Mouse (Mus musculus): ENCODE measurements around the gene Ets2. TPM values are rescaled to one million over a fixed set of nuclear protein-coding genes. Genes with fewer than 3 reads are reported as not detected.

The Ets2 gene
- total and polyA plus RNA-seq, 3 experiments: 15.9 to 23.5 TPM; not detected in 1

DNA sequence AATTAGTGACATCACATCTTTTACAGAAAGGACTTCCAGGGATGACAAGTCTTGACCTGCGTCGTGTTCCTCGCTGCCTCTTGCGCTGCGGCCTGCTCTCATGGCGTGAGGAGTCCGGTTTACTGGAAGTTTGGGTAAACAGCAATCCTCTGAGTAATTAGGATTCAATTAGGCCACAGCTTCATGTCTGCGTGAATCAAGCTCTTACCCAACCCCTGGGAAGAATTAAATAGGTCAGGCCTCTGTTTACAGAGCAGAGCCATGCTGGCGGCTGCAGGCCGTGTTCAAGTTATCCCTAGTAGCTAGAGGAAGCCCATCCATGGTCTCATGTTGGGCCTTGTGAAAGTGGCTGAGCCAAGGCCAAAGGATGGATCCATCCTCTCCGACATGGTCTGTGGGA, 39.5 kb downstream of the Ets2 start:
- Histone ChIP-seq H3K27ac (ENCODE audit: control insufficient read depth, low read depth, low read length) (no peak overlapping the region), H3K9me3 (replicated peaks; ENCODE audit: insufficient read depth, low read length) (no peaks in the 10 kb centered on the region), H3K79me2 (ENCODE audit: control insufficient read depth, insufficient read depth, low read length, poor library complexity) (no peaks in the 10 kb centered on the region), H3K4me3 (ENCODE audit: control insufficient read depth in 1 of 2, insufficient read depth in 1 of 2, low read depth in 2 of 2, low read length in 2 of 2) (no peak overlapping the region), H3K4me1 (ENCODE audit: control insufficient read depth in 1 of 2, insufficient read depth in 2 of 2, low read length in 2 of 2) (no peaks in the 10 kb centered on the region), H3K27me3 (ENCODE audit: control insufficient read depth in 1 of 2, insufficient read depth in 2 of 2, low read length in 2 of 2) (peaks cover 2 to 5% of the 10 kb centered on the region in 2 experiments; a peak in 3 of 4 replicates), H3K9ac (ENCODE audit: control insufficient read depth, low read depth, low read length, poor library complexity, severe bottlenecking) (no peak overlapping the region), H3K36me3 (ENCODE audit: control insufficient read depth in 1 of 2, insufficient read depth in 2 of 2, low read length in 2 of 2) (no peaks in the 10 kb centered on the region)
- TF ChIP-seq MYC (IDR thresholded peaks at IDR 0.05; ENCODE audit: low read depth, low read length) (no peak), POLR2AphosphoS5 (IDR thresholded peaks at IDR 0.05; ENCODE audit: borderline replicate concordance, low read depth, low read length) (no peak), MEF2A (IDR thresholded peaks at IDR 0.05; ENCODE audit: extremely low read depth, insufficient replicate concordance, low read depth, low read length, poor library complexity, severe bottlenecking) (no peak), ZC3H11A (IDR thresholded peaks at IDR 0.05; ENCODE audit: low read depth, low read length) (no peak), TCF12 (IDR thresholded peaks at IDR 0.05; ENCODE audit: low read depth, low read length) (no peak), POLR2A (IDR thresholded peaks at IDR 0.05; ENCODE audit: control insufficient read depth in 1 of 2, insufficient read depth in 1 of 2, low read depth in 1 of 2, low read length in 2 of 2, poor library complexity in 1 of 2) (no peak), TBP (IDR thresholded peaks at IDR 0.05; ENCODE audit: low read depth, low read length) (no peak), GATA1 (IDR thresholded peaks at IDR 0.05; ENCODE audit: low read depth, low read length) (no peak), CHD2 (IDR thresholded peaks at IDR 0.05; ENCODE audit: low read length) (no peak), USF1 (IDR thresholded peaks at IDR 0.05; ENCODE audit: low read depth, low read length) (no peak), POLR2AphosphoS2 (IDR thresholded peaks at IDR 0.05; ENCODE audit: low read length) (no peak), ELF1 (IDR thresholded peaks at IDR 0.05; ENCODE audit: low read depth, low read length) (no peak), USF2 (IDR thresholded peaks at IDR 0.05; ENCODE audit: borderline replicate concordance in 1 of 2, insufficient read depth in 1 of 2, low read depth in 1 of 2, low read length in 2 of 2) (no peak)
- DNase-seq (ENCODE audit: low read depth, low spot score): no peak

DNA sequence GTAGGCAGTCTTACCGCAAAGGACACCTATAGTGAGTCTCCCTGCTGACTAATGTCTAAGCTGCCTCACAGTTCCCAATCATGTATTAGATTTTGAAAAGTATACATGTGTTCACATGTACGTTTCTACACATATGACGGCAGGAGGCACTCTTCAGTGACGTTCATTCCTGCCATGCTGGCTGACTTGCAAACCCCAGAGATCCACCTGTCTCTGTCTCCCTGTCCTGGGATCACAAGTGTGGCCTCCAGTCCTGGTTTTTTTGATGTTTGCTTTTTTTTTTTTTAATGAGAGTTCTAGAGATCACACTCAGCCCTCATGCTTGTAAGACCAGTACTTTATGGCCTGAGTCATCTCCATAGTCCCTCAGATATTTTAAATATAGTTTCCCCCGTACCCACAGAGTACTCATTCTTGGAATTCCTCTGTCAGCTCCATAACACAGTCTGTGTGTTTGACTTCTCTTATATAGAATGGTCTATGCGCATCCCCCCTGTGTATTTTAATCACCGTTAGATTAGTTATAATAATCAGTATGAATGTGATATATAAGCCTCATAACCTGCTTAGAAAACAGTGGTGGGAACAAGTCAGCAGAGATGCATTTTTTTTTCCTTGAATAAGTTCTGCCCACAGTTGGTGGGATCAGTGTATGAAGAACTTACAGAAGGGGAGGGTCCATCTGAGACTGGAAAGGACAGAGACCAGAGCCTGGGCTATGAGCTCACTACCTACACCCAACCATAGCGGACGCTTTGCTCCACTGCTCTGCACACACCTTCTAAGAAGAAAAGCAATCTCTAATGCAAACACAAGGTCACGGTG, 40.3 kb downstream of the Ets2 start:
- Histone ChIP-seq H3K9me3 (replicated peaks; ENCODE audit: insufficient read depth, low read length) (no peaks in the 10 kb centered on the region), H3K27ac (ENCODE audit: control insufficient read depth, low read depth, low read length) (no peak overlapping the region), H3K4me1 (ENCODE audit: control insufficient read depth in 1 of 2, insufficient read depth in 2 of 2, low read length in 2 of 2) (no peaks in the 10 kb centered on the region), H3K4me3 (ENCODE audit: control insufficient read depth in 1 of 2, insufficient read depth in 1 of 2, low read depth in 2 of 2, low read length in 2 of 2) (no peak overlapping the region), H3K27me3 (ENCODE audit: control insufficient read depth in 1 of 2, insufficient read depth in 2 of 2, low read length in 2 of 2) (peaks cover 8% of the 10 kb centered on the region in 2 experiments), H3K9ac (ENCODE audit: control insufficient read depth, low read depth, low read length, poor library complexity, severe bottlenecking) (no peak overlapping the region), H3K79me2 (ENCODE audit: control insufficient read depth, insufficient read depth, low read length, poor library complexity) (no peaks in the 10 kb centered on the region), H3K36me3 (ENCODE audit: control insufficient read depth in 1 of 2, insufficient read depth in 2 of 2, low read length in 2 of 2) (no peaks in the 10 kb centered on the region)
- TF ChIP-seq ELF1 (IDR thresholded peaks at IDR 0.05; ENCODE audit: low read depth, low read length) (no peak), GATA1 (IDR thresholded peaks at IDR 0.05; ENCODE audit: low read depth, low read length) (no peak), USF1 (IDR thresholded peaks at IDR 0.05; ENCODE audit: low read depth, low read length) (no peak), ZC3H11A (IDR thresholded peaks at IDR 0.05; ENCODE audit: low read depth, low read length) (no peak), CHD2 (IDR thresholded peaks at IDR 0.05; ENCODE audit: low read length) (no peak), POLR2A (IDR thresholded peaks at IDR 0.05; ENCODE audit: control insufficient read depth in 1 of 2, insufficient read depth in 1 of 2, low read depth in 1 of 2, low read length in 2 of 2, poor library complexity in 1 of 2) (no peak), JUND (IDR thresholded peaks at IDR 0.05; ENCODE audit: low read depth, low read length) (no peak), KAT2A (conservative IDR thresholded peaks at IDR 0.05; ENCODE audit: low read depth, low read length) (no peak), TCF12 (IDR thresholded peaks at IDR 0.05; ENCODE audit: low read depth, low read length) (no peak), TBP (IDR thresholded peaks at IDR 0.05; ENCODE audit: low read depth, low read length) (no peak), TAL1 (IDR thresholded peaks at IDR 0.05; ENCODE audit: low read length) (no peak), E2F4 (IDR thresholded peaks at IDR 0.05; ENCODE audit: borderline replicate concordance, low read depth, low read length) (no peak), POLR2AphosphoS5 (IDR thresholded peaks at IDR 0.05; ENCODE audit: borderline replicate concordance, low read depth, low read length) (no peak), ZNF384 (IDR thresholded peaks at IDR 0.05; ENCODE audit: low read depth, low read length) (no peak), MAX (IDR thresholded peaks at IDR 0.05; ENCODE audit: low read length) (no peak)
- DNase-seq (ENCODE audit: low read depth, low spot score): no peak

Measured in MEL (cell line).